Mouse (Mus musculus): ENCODE measurements around the gene Atp6v1e1. TPM values are rescaled to one million over a fixed set of nuclear protein-coding genes. Genes with fewer than 3 reads are reported as not detected.

The Atp6v1e1 gene
- polyA plus RNA-seq, 1 experiment from 2014 or later, result 178 TPM

DNA sequence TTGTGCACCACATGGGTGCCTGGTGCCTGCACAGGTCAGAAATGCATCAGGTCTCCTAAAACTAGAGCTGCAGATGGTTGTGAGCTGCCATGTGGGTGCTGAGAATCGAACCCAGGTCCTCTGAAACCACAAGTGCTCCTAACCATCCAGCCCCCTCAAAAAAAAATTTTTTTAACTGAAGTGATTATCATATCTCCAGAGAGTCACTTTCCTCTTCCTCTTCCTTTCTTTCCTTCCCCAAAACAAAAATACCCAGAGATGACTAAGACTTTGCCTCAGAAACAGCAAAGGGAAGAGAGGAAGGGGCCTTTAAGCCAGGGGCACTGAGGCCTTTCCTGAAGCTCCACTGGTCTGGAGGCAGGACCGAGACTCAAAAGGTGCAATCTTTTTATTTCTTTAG lies 39.6 kb downstream of the Atp6v1e1 start:
- no peak overlapping the region for H3K4me3 ChIP-seq
- H3K4me1 ChIP-seq, result peaks cover 7% of the 10 kb centered on the region
- 89% methylated on average over 2 of the region's 2 CpGs for WGBS
- ATAC-seq (ENCODE audit: low FRiP score), result no peak
- H3K36me3 ChIP-seq, result no peaks in the 10 kb centered on the region
- no peaks in the 10 kb centered on the region for H3K27me3 ChIP-seq
- no peaks in the 10 kb centered on the region for H3K9me3 ChIP-seq (replicated peaks)
- no peak overlapping the region for H3K27ac ChIP-seq
- no peak overlapping the region for H3K4me2 ChIP-seq (replicated peaks)
- no peak overlapping the region for H3K9ac ChIP-seq

DNA sequence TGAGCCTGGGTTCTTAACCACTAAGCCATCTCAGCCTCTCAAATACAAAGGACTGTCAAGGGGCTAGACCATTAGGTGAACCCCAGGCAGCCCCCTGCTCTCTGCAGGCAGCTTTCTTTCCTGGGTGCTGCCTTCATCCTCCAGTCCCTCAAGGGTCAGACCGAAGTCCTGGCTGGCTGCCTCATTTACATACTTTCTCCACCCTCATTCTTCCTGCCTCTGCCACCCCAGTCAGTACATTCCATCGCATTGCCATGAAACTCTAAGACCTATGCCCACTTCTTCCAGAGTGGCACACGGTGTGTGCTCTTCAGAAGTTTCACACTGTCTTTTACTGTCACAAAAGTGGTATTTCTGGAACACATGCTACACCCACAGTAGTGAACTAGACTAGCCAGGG lies 44.4 kb downstream of the Atp6v1e1 start:
- Histone ChIP-seq H3K4me1 (peaks cover 11% of the 10 kb centered on the region), H3K9me3 (replicated peaks) (no peaks in the 10 kb centered on the region), H3K4me2 (replicated peaks) (no peak overlapping the region), H3K9ac (no peak overlapping the region), H3K4me3 (no peak overlapping the region), H3K36me3 (no peaks in the 10 kb centered on the region), H3K27ac (no peak overlapping the region), H3K27me3 (no peaks in the 10 kb centered on the region)
- no peak for ATAC-seq (ENCODE audit: low FRiP score)
- 63% methylated on average over 3 of the region's 3 CpGs for WGBS

DNA sequence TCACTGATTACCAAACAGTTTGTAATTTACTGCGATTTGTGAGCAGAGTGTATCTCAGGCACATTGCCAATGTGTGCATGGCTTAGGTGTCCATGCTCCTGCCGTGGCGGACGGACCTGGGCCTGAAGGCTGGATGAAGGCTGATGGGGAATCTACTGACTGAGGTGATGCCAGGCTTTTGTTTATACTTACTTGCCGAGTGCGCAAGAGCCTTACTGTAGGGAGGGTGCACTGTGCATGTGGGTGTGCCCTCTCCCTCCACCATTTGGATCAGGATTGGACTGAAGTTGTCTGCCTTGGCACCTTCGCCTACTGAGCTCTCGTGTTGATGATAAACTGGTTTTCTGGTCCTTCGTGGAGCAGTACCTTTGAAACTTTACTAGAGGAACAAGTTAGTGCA lies 45.1 kb downstream of the Atp6v1e1 start:
- Histone ChIP-seq H3K4me2 (replicated peaks) (no peak overlapping the region), H3K27ac (no peak overlapping the region), H3K9me3 (replicated peaks) (no peaks in the 10 kb centered on the region), H3K27me3 (no peaks in the 10 kb centered on the region), H3K4me1 (peaks cover 15% of the 10 kb centered on the region), H3K4me3 (no peak overlapping the region), H3K36me3 (no peaks in the 10 kb centered on the region), H3K9ac (no peak overlapping the region)
- WGBS, result 92% methylated on average over 9 of the region's 9 CpGs
- no peak for ATAC-seq (ENCODE audit: low FRiP score)

DNA sequence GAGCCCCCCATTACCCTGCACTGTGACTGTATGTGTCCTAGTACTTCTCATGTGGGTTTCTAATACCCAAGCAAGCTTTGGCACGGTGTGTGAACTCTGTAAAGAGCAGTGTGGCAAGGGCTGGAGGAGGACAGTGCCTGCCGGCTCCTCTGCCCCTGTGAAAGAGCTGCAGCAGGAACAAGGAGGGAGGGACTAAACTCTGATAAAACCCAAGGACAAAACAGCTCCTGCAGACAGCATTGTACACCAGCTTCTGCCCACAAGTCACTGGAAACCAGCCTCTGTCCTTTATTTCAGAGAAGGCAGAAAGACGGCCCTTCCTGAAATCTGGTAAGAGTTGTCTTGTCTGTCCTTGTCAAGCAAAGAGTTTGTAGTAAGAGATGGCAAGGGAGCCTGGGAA lies 46.3 kb downstream of the Atp6v1e1 start:
- no peak overlapping the region for H3K27ac ChIP-seq
- ATAC-seq (ENCODE audit: low FRiP score), result no peak
- no peak overlapping the region for H3K4me3 ChIP-seq
- no peak overlapping the region for H3K4me2 ChIP-seq (replicated peaks)
- WGBS, result 91% methylated on average over 3 of the region's 3 CpGs
- H3K9me3 ChIP-seq (replicated peaks), result no peaks in the 10 kb centered on the region
- no peaks in the 10 kb centered on the region for H3K27me3 ChIP-seq
- peaks cover 15% of the 10 kb centered on the region for H3K4me1 ChIP-seq
- H3K36me3 ChIP-seq, result 0 out of 2 replicates have a peak, but pooled peaks cover 1% of the 10 kb centered on the region
- H3K9ac ChIP-seq, result no peak overlapping the region

DNA sequence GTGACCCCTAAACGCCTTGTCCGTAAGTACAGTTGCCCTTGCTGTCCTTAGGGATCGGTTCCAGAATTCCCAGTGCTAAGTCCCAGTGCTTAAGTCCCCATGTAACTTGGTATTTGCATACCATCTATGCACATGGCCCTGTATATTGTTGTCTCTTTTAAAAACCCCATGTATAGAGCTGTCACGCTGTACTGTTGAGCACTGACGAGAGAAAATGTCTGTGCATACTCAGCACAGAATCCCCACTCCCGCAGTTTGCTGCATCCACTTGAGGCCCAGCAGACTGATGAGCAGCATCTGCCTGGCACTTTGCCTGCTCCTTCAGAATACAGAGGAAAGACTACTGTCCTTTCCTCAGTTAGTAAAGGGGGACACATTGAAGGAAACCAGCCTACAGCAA lies 48.8 kb downstream of the Atp6v1e1 start:
- peaks cover 19% of the 10 kb centered on the region for H3K4me1 ChIP-seq
- no peak overlapping the region for H3K4me3 ChIP-seq
- 0 out of 2 replicates have a peak, but pooled peaks cover 3% of the 10 kb centered on the region for H3K36me3 ChIP-seq
- no peaks in the 10 kb centered on the region for H3K27me3 ChIP-seq
- no peak overlapping the region for H3K4me2 ChIP-seq (replicated peaks)
- H3K27ac ChIP-seq, result peak overlapping the region; percentile 87
- H3K9ac ChIP-seq, result no peak overlapping the region
- WGBS, result 59% methylated on average over 6 of the region's 6 CpGs
- ATAC-seq (ENCODE audit: low FRiP score), result peak; percentile 55
- no peaks in the 10 kb centered on the region for H3K9me3 ChIP-seq (replicated peaks)

DNA sequence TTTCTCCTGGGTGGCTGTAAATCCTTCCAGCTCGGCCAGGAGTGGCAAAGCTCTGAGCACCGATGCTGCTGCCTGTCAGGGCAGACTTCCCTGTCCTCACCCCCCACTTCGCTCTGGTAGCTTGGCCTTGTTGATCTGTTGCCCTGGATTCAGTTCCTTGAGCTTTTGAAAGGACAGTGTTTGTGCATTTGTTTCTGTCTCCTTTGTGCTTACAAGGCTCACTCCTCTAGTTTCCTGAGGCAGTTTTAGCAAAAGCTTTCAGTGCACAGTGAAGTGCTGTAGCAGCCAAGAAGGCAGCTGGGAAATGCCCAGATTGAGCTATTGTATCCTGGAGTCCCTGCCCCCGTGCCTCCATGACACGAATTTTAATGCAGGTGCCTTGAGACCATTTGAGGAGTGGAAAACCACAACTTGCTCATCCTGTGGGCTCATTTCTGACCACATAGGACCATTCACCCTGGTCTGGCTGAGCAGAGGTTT lies 49.4 kb downstream of the Atp6v1e1 start, which contains the start of gene Slc25a18:
Slc25a18 (plus strand) TSS at position 430 of the 480 bp plus-strand sequence.
- Histone ChIP-seq H3K27me3 (no peaks in the 10 kb centered on the region), H3K27ac (peak within 1 kb of the TSS; percentile 87), H3K36me3 (0 out of 2 replicates have a peak, but pooled peaks cover 3% of the 10 kb centered on the region), H3K4me1 (peaks cover 19% of the 10 kb centered on the region), H3K9me3 (replicated peaks) (no peaks in the 10 kb centered on the region), H3K4me3 (no peak within 1 kb of the TSS), H3K9ac (no peak within 1 kb of the TSS), H3K4me2 (replicated peaks) (no peak within 1 kb of the TSS)
- 30% methylated on average over 5 of the region's 5 CpGs for WGBS
- peak; percentile 89 for ATAC-seq (ENCODE audit: low FRiP score)

DNA sequence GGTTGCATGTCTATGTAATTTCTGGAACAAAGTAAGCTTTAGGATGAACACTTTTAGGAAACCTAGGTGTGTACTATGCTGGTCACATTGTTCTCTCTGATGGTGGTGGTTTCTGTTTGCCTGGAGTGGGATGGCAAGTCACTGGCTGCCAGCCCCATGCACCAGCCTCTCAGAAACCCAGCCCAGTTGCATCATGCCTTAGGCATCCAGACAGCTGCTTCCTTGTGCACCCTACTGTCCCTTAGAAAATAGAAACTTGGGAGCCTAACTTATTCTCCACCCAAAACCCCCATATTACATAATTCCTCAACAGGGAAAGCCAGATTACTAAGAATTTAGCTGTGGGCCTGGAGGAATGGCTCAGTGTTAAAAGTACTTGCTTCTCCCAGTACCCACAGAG lies 50.6 kb downstream of the Atp6v1e1 start:
- Histone ChIP-seq H3K36me3 (0 out of 2 replicates have a peak, but pooled peaks cover 3% of the 10 kb centered on the region), H3K4me1 (peaks cover 19% of the 10 kb centered on the region), H3K9me3 (replicated peaks) (no peaks in the 10 kb centered on the region), H3K27me3 (no peaks in the 10 kb centered on the region), H3K9ac (no peak overlapping the region), H3K4me3 (no peak overlapping the region), H3K4me2 (replicated peaks) (no peak overlapping the region), H3K27ac (peak overlapping the region; percentile 87)
- no peak for ATAC-seq (ENCODE audit: low FRiP score)

DNA sequence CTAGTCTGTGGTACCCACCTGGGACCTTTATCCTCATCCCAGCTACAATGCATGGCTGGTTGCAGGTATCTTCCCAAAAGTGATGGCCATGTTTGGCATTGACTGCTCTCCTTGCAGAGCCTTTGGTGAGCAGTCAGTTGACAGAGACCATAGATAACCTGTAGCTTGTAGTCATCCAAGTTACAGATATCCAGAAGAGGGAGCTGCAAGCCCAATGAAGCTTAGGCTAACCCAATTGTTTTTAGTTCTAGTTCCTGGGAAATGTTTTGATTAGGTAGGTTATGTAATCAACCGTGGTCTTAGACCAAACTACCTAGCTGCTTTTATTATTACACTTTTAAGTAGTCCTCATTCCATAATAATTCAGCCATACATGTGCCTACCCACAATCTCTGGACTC lies 51.2 kb downstream of the Atp6v1e1 start:
- WGBS, result 82% methylated on average over 1 of the region's 1 CpGs
- ATAC-seq (ENCODE audit: low FRiP score), result no peak
- no peaks in the 10 kb centered on the region for H3K27me3 ChIP-seq
- peaks cover 6% of the 10 kb centered on the region for H3K36me3 ChIP-seq
- H3K4me2 ChIP-seq (replicated peaks), result no peak overlapping the region
- H3K9ac ChIP-seq, result no peak overlapping the region
- H3K4me1 ChIP-seq, result peaks cover 19% of the 10 kb centered on the region
- no peak overlapping the region for H3K4me3 ChIP-seq
- H3K9me3 ChIP-seq (replicated peaks), result no peaks in the 10 kb centered on the region
- no peak overlapping the region for H3K27ac ChIP-seq

DNA sequence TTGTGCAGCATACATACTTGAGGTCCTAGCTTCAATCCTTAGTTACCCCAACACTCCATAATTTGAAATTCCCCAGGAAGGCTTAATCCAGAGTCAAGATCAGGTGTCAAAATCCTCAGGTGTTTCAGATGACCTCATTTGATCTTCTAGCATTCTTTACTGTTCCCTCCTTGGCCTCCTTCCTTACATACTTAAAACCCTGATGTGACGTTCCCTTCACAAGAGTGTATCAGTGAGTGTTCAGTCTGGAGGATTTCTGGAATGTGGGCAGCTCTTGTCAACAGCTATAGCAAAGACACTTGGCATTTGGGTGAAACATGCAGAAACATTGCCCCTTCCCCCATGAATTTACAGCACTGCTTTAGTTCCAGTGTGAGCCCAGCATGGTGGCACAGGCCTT lies 52.6 kb downstream of the Atp6v1e1 start:
- peaks cover 20% of the 10 kb centered on the region for H3K36me3 ChIP-seq
- H3K4me2 ChIP-seq (replicated peaks), result no peak overlapping the region
- H3K4me1 ChIP-seq, result peaks cover 19% of the 10 kb centered on the region
- WGBS, result 87% methylated on average over 1 of the region's 1 CpGs
- H3K4me3 ChIP-seq, result no peak overlapping the region
- H3K9me3 ChIP-seq (replicated peaks), result no peaks in the 10 kb centered on the region
- no peak overlapping the region for H3K9ac ChIP-seq
- no peaks in the 10 kb centered on the region for H3K27me3 ChIP-seq
- no peak overlapping the region for H3K27ac ChIP-seq
- no peak for ATAC-seq (ENCODE audit: low FRiP score)

DNA sequence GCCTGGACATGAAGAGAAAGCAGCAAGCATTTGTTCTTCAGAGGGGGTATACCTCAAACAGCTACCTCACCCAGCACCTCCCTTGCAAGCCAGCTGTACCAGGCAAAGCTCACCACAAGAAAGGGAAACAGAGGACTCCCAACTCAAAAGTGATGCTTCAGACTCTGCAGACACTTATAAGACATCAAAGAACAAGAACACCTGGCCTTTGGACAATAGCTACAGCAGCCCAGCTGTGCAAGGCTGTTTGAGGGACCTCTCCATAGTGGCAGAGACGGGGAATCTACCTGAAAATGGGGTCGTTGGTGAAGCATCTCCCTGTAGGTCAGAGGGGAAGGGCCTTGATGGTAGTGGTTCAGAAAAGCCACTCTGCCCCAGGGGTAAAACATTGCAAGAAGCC lies 61.4 kb downstream of the Atp6v1e1 start:
- Histone ChIP-seq H3K4me3 (no peak overlapping the region), H3K4me2 (replicated peaks) (no peak overlapping the region), H3K9ac (no peak overlapping the region), H3K27ac (no peak overlapping the region), H3K36me3 (peaks cover 76% of the 10 kb centered on the region), H3K4me1 (no peaks in the 10 kb centered on the region), H3K9me3 (replicated peaks) (no peaks in the 10 kb centered on the region), H3K27me3 (no peaks in the 10 kb centered on the region)
- 91% methylated on average over 2 of the region's 2 CpGs for WGBS
- no peak for ATAC-seq (ENCODE audit: low FRiP score)

DNA sequence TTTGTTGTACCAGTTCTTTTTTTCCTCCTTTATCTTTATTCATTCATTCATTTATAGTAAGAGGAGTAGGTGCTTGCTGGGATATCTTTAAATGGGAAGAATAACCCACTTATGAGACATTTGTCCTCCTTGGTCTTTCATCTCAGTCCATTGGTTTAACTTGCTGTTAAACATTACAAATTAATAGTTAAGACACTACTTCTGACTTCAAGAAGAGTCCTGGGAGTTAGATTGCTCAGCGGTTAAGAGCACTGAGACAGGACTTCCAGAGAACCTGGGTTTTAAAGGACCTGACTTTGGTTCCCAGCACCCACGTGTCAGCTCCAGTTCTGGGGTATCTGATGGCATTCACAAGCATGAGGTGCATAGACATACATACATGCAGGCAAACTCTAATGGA lies 76.2 kb downstream of the Atp6v1e1 start:
- Histone ChIP-seq H3K9ac (no peak overlapping the region), H3K36me3 (peaks cover 9% of the 10 kb centered on the region), H3K27ac (no peak overlapping the region), H3K9me3 (replicated peaks) (no peaks in the 10 kb centered on the region), H3K4me3 (no peak overlapping the region), H3K4me1 (no peaks in the 10 kb centered on the region), H3K27me3 (no peaks in the 10 kb centered on the region), H3K4me2 (replicated peaks) (no peak overlapping the region)
- WGBS, result 91% methylated on average over 2 of the region's 2 CpGs
- no peak for ATAC-seq (ENCODE audit: low FRiP score)
